Mouse (Mus musculus) gastrocnemius, adult 2 months (tissue): ENCODE data around the gene Nat8f1. TPM values are rescaled to one million over a fixed set of nuclear protein-coding genes. Genes with fewer than 3 reads are reported as not detected.
A peak's percentile ranks its signal among the peaks of the same experiment; 100 is the strongest.
"Not testable (repeated sequence)": the region's sequence is repeated elsewhere in the genome, so short reads cannot be mapped to it uniquely, and the experiment has no call there.

Experiments
- DNase-seq: peaks from one replicate; pipeline ENCODE4 v3.0.0; 2022
- H3K27ac ChIP-seq: fragments of 200-600 bp; 2 replicates; pipeline ENCODE4 v1.8.1; 2022; ENCODE audit warnings: mild to moderate bottlenecking
- H3K4me3 ChIP-seq: fragments of 200-600 bp; 2 replicates; pipeline ENCODE4 v1.8.1; 2022; ENCODE audit warnings: mild to moderate bottlenecking, moderate library complexity
- CTCF ChIP-seq: fragments of 200-600 bp; IDR thresholded peaks from 2 replicates; pipeline ENCODE4 v1.8.1; 2022; ENCODE audit warnings: antibody characterized with exemption, mild to moderate bottlenecking, moderate library complexity
- intact Hi-C: fragments of 180-260 bp; cut with DNase I; formaldehyde crosslinking; loops from one replicate; pipeline ENCODE4 v1.15.1; 2025
- total RNA-seq, 2 experiments: library from RNA; stranded (reverse); gene quantifications; 2 replicates each; pipeline ENCODE4 v1.2.3; 2021

Gene Nat8f1
- total RNA-seq, 2 experiments from 2014 or later = 0.97 to 2.2 TPM

DNA sequence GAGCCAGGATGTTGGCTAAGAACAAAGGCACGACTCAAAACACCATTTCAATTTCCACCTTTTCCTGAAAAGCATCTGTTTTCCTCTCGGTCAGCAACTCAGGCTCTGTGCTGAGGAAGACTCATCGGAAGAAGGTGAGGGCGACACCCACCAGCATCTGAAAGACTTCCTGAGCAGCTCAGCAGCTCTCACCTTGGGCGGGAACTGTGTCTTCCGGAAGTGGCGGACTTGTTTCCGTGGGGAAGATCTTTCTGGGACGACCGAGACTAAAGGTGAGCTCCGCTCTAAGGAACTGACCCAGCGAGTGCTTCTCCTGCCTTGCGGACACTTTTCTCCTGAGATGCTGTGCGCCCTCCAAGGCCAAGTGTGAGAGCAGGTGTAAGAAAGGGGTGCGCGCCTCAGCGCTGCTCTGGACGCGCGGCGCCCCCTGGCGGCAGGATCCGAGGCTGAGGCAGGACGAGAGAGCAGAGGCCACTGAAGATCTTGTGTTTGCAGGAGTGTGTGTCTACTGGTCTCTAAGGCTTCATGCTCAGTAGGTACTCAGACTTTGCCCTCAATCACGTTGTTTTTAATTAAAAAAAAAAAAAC, 20.3 kb downstream of the Nat8f1 start:
- H3K27ac ChIP-seq, H3K4me3 ChIP-seq: not testable (repeated sequence)
- peak; percentile 62 for TF ChIP-seq CTCF
- intact Hi-C loops = loop anchor here (5.0 kb wide), 1 partner anchor 58 kb away; no protein-coding TSS in a partner anchor
- peak; percentile 41 for DNase-seq

- no peak for DNase-seq
- no peak overlapping the region for H3K4me3 ChIP-seq
- TF ChIP-seq CTCF = no peak
- H3K27ac ChIP-seq = no peak overlapping the region
- intact Hi-C loops = no loop called here
Measured at GRCm38 (mm10) chr6:85888961-85889360, 26.5 kb downstream of the Nat8f1 start.

GRCm38 (mm10) chr6:85884311-85884710, 31.2 kb downstream of the Nat8f1 start:
- no peak for TF ChIP-seq CTCF
- no peak for DNase-seq
- Histone ChIP-seq H3K27ac (no peak overlapping the region), H3K4me3 (no peak overlapping the region)
- intact Hi-C loops = no loop called here

GRCm38 (mm10) chr6:85883246-85883645, 32.2 kb downstream of the Nat8f1 start:
- intact Hi-C loops, DNase-seq: not testable (repeated sequence)

DNA sequence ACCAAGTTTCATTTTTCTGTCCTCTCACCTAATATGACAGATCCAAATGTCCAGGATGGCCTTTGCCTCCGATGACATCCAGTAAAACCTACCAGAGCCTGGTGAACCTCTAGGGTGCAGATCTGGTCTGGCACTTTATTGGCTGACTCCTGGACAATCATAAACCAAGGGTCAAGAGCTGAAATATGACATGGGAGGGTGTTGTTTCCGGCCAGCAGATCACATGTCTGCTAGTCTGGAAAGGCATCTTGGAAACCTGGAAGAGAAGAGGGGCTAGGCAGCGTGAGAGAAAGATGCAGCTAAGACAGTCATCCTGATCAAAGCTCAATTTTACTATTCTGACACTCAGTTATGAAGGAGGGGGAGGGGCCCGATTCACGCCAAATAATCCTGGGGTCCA, 46.5 kb downstream of the Nat8f1 start, which contains the start of gene Nat8f2:
TSS of gene Nat8f2 (minus strand) at position 153 of the 400 bp plus-strand sequence.
- DNase-seq, H3K4me3 ChIP-seq, intact Hi-C loops, H3K27ac ChIP-seq: not testable (repeated sequence)

More at GRCm38 (mm10) chr6:85883246-85883645, 32.2 kb downstream of the Nat8f1 start:
- not testable (repeated sequence) for H3K4me3 ChIP-seq, H3K27ac ChIP-seq

- Histone ChIP-seq H3K4me3 (no peak overlapping the region), H3K27ac (no peak overlapping the region)
- no peak for DNase-seq
- no peak for TF ChIP-seq CTCF
- intact Hi-C loops = no loop called here
Measured at GRCm38 (mm10) chr6:85867726-85868690, 47.5 kb downstream of the Nat8f1 start.

- DNase-seq, H3K4me3 ChIP-seq, intact Hi-C loops, H3K27ac ChIP-seq: not testable (repeated sequence)
Measured at GRCm38 (mm10) chr6:85866995-85867394, 48.5 kb downstream of the Nat8f1 start.

DNA sequence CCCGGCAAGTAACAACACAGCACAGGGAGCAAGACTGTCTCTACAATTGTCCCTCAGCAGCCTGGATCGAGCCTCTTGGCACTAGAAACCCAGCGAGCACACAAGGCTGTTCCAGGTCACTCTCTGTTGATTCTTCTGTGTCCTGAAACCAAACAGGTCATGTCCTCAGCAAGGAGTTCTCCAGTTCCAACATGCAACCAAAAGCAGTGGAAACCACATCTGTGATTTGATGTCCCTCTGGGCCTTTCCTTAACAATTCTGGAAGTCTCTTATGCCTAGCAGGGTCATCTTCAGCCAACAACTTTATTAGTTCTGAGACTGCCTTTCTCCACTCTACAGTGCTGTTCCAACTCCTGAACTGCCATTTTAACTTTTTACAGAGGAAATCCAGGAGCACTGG, 49.3 kb downstream of the Nat8f1 start:
- intact Hi-C loops, H3K27ac ChIP-seq, H3K4me3 ChIP-seq: not testable (repeated sequence)
- DNase-seq = peak; percentile 31

GRCm38 (mm10) chr6:85864900-85865639, 50.4 kb downstream of the Nat8f1 start:
- H3K4me3 ChIP-seq, intact Hi-C loops, H3K27ac ChIP-seq: not testable (repeated sequence)
- DNase-seq = peak; percentile 19

GRCm38 (mm10) chr6:85863840-85864239, 51.6 kb downstream of the Nat8f1 start:
- DNase-seq = no peak
- Histone ChIP-seq H3K4me3 (no peak overlapping the region), H3K27ac (no peak overlapping the region)
- no peak for TF ChIP-seq CTCF
- intact Hi-C loops = no loop called here

GRCm38 (mm10) chr6:85863136-85863535, 52.4 kb downstream of the Nat8f1 start:
- intact Hi-C loops = no loop called here
- Histone ChIP-seq H3K4me3 (no peak overlapping the region), H3K27ac (no peak overlapping the region)
- DNase-seq = no peak
- no peak for TF ChIP-seq CTCF

- no peak for TF ChIP-seq CTCF
- no peak overlapping the region for H3K27ac ChIP-seq
- intact Hi-C loops = no loop called here
- no peak overlapping the region for H3K4me3 ChIP-seq
- no peak for DNase-seq
Measured at GRCm38 (mm10) chr6:85862565-85862964, 52.9 kb downstream of the Nat8f1 start.

DNA sequence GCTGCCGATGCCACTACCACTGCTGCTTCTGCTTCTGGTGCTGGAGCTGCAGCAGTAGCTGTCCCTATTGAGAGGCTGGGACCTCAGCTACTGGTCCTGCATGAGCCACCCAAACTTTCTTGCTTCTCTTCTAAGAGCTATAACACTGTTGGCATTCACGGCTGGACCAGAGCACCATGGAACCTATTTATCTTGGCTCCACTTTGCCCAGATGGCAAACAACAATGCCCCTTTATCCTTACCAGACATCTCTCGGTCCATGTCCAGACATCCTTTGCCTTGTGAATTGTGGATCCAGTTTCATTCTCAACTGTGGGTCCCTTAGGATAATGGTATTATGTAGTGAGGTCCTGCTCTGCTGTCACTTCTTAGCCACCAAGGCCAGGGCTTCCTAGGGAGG, 54.2 kb downstream of the Nat8f1 start:
- no peak overlapping the region for H3K4me3 ChIP-seq
- no peak overlapping the region for H3K27ac ChIP-seq
- DNase-seq = no peak
- intact Hi-C loops = no loop called here
- TF ChIP-seq CTCF = no peak

Other genes with a start within 250 kb of the Nat8f1 start
- under 1 TPM in 1 of 2 experiments, not detected in 1; 0.13 TPM for gene Nat8f7, start 202.5 kb downstream of the Nat8f1 start, total RNA-seq
- gene Nat8f3, start 149.9 kb downstream of the Nat8f1 start, total RNA-seq = not detected
- not detected for gene Nat8f6, start 94.7 kb downstream of the Nat8f1 start, total RNA-seq
- not detected for gene Nat8f5, start 94.7 kb downstream of the Nat8f1 start, total RNA-seq
- gene Nat8, start 83.6 kb downstream of the Nat8f1 start, total RNA-seq = not detected
- gene Nat8f2, start 46.5 kb downstream of the Nat8f1 start, total RNA-seq = not detected
- under 1 TPM; 0.15 to 0.28 TPM for gene Nat8f4, start 10.8 kb downstream of the Nat8f1 start, total RNA-seq
- 10 to 100 TPM; 17.0 to 18.7 TPM for gene Tprkb, start 3.8 kb downstream of the Nat8f1 start, total RNA-seq
- gene Dusp11, start 46.0 kb upstream of the Nat8f1 start, total RNA-seq = 10 to 100 TPM; 29.2 to 36.5 TPM
- not detected for gene Figla, start 100.5 kb upstream of the Nat8f1 start, total RNA-seq
- under 1 TPM in 1 of 2 experiments, not detected in 1; 0.11 TPM for gene Add2, start 113.0 kb upstream of the Nat8f1 start, total RNA-seq